Mouse (Mus musculus) layer of hippocampus, postnatal 14 days (tissue): ENCODE data around the gene Taf6. TPM values are rescaled to one million over a fixed set of nuclear protein-coding genes. Genes with fewer than 3 reads are reported as not detected.
"Not testable (repeated sequence)": the region's sequence is repeated elsewhere in the genome, so short reads cannot be mapped to it uniquely, and the experiment has no call there.

ENCODE experiments used
- DNase-seq, 2 experiments: peaks; one replicate each; pipeline ENCODE4 v3.0.0; 2021 to 2022; ENCODE audit warnings: low spot score in 2 of 2, mixed read lengths in 1 of 2
- long read RNA-seq, 2 experiments: library from polyadenylated mRNA; stranded (forward); transcript quantifications; one replicate each; pipeline ENCODE4 v2.0.0; 2021
- total RNA-seq, 2 experiments: library from RNA; stranded (reverse); gene quantifications; 2 replicates each; pipeline ENCODE4 v1.2.3; 2021

Gene Taf6
- total RNA-seq: 10 to 100 TPM; 33.8 to 36.0 TPM
- long read RNA-seq, experiment 1, transcript Taf6-201 (15 exons, 2,304 nt): major isoform, 39 of 66 reads
- long read RNA-seq, experiment 1, partial matches to known transcripts: 8 of 66 reads
- long read RNA-seq, experiment 1, other reads (novel, unspliced or antisense): 17 of 66 reads
- long read RNA-seq, experiment 2, transcript Taf6-208 (1 exons, 1,139 nt): minor isoform, 7 of 74 reads
- long read RNA-seq, experiment 2, transcript Taf6-201 (15 exons, 2,304 nt): major isoform, 35 of 74 reads
- long read RNA-seq, experiment 2, partial matches to known transcripts: 2 of 74 reads
- long read RNA-seq, experiment 2, other reads (novel, unspliced or antisense): 29 of 74 reads

DNA sequence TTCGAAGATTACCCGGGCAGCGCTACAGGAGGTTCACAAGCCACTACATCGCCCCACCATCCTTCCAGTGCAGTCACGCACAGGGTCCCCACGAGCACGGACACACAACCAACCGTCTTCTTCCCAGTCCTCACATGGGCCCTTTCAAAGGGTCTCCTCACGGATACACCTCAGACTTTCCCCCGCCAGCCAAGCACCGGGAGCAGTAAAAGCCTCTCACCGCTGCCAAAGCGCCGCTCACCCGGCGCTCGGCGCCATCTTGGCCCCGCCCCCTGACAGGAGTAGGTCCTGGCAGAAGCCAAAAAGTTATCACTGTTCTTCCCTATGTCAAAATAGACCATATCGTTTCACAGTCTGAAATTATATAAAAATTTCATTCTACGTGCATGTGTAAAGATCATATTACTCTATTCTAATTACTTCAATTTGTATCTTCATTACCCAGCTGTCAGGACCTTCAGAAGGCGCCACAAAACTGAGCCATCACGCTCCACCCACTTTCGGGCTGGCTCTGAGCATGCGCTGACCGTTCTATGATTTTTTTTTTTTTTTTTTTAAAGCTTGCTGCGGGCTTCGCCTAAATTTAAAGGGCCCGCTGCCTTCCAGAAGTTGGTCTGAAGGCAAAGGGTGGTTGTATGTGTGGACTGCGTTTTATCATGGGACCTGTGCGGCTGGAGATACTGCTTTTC is at the start of gene Taf6, which contains the start of gene Cnpy4:
Gene Taf6, minus strand, starts transcription at position 502 of the 689 bp plus-strand sequence.
Gene Cnpy4, plus strand, starts transcription at position 536 of the 689 bp plus-strand sequence.
- peak; percentile 75 to 92 for DNase-seq

DNA sequence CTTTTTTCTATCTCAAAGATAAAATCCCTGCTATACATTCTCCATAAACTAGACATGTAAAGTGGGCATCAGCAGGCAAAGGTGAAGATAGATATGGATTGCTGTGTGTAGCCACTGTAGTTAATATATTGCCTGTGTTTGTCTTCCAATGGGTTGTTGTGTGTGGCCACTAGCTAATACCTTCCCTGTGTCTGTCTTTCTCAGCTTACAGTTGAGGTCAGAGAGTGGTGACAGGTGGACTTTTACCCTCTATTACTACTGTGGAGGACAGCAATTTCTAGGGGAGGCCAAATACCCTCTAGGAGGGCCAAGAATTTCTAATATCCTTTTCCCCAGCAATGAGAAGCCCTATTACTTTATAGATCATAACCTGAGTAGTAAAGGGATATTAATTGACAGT is 47.0 kb upstream of the Taf6 start:
- DNase-seq: no peak

DNA sequence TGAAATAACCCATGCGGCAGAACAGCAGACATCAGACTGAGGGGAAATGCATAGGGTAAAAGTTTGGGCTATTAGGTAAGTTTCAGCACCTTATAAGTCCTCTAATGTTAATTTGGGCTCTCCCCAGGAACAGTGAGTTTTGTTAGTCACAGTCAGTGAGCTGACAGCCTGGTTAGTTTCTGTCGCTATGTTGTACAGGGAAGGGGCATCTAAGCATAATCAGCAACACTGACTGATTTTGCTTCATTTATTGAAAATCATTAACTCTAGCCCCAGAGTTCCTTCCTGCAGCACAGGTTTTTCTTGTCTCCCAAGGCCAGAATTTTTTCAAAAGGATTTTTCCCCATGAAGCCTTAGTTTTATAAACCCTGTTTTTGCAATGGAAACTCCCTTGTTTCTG is 46.5 kb upstream of the Taf6 start:
- DNase-seq: no peak

DNA sequence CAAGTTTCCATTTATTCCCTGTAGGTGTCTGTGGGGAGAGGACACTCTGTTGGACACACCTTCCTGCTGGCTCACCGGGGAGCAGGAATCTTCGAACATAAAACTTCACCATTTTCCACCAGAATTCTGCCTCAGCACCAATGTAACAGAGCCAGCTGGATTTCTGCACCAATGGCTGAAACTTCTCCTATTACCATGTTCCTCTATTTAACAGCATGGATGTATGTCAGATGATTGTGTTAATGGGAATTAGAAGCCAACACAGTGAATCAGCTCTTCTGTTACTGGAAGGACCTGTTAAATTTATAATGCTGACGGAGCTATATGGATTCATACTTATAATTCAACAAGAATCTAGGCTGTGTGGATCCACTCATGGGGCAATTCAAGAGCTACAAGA is 42.3 kb upstream of the Taf6 start:
- no peak for DNase-seq

DNA sequence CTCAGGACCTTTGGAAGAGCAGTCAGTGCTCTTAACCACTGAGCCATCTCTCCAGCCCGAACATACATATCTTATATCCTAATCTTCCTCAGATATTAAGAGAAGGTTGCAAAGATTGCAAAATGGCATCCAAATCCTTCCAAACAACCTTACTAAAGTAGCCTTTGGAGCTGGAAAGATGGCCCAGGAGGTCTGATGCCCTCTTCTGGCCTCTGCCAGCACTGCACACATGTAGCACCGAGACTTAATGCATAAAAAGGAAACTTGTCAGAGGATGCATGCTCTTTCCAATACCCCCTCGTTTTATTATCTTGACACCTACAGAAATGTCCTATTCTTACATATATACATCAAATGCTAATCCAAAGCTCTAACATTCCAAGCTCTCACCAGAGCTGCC is 40.8 kb upstream of the Taf6 start:
- no peak for DNase-seq

DNA sequence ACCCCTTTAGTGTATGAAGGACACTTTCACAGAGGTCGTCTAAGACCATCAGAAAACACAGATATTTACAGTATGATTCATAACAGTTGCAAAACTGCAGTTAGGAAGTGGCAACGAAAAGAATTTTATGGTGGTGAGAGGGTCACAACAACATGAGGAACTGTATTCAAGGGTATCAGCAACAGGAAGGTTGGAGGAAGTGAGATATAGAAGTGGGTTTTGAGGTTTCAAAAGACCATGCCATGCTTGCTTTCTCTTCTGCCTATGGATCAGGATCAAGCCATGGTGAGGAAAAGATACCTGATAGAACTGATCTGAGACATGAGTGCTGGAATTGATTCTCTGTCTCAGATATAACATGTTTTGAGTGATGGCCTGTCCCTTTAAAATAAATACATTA is 40.1 kb upstream of the Taf6 start:
- no peak for DNase-seq

DNA sequence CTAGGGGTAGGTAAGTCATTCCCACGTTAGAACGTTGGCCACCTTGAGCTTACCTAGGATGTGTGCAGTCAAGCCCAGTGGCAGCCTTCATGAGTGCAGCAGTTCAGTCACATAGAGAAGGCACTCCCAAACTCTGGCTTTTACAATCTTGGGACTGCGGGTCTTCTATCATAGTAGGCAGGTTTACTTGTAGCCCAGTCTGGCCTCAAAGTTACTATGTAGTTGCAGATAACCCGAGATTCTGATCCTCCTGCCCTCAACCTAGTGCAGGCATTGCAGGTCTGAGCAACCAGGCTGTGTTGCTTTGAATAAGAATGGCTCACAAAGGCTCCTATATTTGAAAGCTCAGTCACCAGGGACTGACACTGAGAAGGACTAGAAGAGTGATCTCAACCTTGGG is 39.2 kb upstream of the Taf6 start:
- no peak for DNase-seq

DNA sequence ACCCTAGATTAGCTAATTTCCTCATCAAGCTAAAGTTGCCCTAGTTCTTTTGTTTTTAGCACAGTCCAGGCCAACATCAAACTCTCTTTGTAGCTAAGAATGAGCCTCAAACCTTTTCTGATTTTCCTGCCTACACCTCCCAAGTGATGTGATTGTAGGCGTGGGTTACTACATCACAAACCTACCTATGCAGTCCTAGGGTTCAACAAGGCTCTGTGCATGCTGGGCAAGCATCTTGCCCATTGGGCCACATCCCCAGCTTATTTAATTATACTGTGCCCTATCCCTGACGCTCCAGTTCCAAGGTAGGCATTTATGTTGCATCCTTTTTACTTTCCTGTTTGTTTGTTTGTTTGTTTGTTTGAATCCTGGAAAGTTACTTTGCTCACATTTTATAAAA is 38.4 kb upstream of the Taf6 start, which contains the start of gene Nxpe5:
Gene Nxpe5, plus strand, starts transcription at position 199 of the 400 bp plus-strand sequence.
- no peak for DNase-seq

DNA sequence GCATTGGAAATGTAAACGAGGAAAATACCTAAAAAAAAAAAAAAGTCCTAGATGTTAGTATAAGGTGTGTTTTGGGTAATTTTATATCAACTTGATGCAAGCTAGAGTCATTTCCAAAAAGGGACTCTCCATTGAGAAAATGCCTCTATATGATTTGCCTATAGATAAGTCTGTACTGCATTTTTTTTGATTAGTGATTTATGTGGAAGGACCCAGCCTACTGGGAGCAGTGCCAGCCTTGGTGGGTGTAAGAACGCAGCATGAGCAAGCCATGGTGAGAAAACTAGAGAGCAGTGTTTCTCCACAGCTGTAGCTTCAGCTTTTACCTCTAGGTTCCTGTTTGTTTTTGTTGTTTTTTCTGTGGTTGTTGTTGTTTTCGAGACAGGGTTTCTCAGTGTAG is 36.0 kb upstream of the Taf6 start:
- DNase-seq: no peak

DNA sequence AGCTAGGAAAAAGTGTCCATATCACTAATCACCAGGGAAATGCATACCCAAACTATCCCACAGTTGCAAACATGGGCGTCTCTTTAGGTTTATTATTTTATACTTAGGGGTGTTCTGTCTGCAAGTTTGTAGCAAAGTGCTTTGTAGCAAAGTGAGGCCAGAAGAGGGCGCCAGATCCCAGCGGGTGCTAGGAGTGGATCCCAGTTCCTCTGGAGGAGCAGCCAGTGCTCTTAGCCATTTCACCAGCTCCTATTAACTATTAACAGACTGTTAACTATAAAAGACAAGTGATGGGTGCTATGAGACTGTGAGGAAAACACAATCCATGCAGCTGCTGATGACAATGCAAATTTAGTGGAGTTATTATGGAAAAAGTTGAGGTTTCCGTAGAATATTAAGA is 34.9 kb upstream of the Taf6 start:
- DNase-seq: peak; percentile 74 to 85

DNA sequence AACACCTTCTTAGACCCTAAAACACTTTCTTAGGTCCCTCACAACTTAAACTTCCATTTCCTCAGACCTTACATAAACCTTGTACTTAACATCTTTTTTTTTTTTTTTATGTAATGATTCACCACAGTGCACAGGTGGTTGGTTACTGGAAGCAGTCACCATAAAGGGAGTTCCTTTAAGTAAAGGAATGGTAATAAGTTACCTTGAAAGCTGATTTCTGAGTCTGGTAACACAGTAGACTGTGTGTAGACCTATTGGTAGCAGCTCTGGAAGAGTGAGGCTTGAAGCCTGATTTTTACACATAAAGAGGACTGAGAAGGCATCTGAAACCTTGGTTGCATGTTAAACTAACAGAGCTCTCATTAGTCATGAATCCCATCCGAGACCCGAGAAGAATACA is 32.6 kb upstream of the Taf6 start:
- no peak for DNase-seq

DNA sequence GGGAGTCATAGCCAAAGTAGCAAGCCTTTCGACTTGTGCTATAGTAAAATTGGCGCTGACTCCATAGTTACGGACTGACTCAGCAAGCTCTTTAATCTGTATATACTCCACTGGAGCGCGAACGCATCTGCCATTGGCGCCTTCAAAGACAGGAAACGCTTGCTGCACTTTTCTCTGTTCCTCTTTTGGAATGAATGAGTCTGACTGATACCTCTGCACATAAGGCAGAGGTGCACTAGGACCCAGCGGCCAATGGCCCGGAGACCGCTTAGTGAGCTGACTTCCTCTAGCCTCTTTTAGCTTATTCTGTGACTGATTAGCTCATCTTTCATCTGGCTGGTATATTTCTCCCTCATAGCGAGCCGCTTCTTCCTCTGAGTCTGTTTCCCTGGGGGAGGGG is 29.4 kb upstream of the Taf6 start:
- DNase-seq: not testable (repeated sequence)

DNA sequence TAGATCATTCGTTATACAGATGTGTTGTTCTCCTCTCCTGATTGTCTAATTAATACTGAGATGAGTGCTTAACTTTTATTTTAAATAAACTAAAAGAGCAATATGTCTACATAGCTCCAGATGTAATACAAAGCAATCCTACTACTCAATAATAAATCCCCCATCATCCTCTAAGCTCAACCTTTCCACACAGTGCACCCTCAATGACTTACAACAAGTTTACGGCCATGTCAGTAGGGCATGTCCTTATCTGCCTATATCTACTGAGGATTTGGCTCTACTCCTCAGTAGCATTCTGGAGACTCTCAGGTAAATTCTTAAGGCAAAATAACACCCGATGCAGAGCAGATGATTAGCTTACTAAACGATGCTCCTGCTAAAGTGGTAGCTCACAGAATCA is 20.6 kb upstream of the Taf6 start:
- no peak for DNase-seq

DNA sequence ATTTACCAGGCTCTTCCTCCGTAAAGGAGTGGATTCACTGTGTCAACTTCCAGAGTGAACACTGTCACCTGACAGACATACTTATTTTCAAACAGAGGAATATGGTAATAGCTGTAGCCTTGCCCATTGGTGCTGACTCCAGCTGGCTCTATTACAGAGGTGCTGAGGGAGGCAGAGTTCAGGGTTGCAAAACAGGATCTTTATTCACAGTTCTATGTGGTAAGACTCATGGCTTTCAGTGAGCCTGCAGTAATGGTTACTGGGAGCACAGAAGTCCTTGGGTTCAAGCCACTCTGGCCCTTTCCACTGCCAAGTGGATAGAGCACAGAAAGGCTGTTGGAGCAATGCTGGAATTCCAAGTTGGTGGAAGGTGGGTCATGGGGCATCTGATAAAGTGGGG is 20.0 kb upstream of the Taf6 start:
- no peak for DNase-seq

DNA sequence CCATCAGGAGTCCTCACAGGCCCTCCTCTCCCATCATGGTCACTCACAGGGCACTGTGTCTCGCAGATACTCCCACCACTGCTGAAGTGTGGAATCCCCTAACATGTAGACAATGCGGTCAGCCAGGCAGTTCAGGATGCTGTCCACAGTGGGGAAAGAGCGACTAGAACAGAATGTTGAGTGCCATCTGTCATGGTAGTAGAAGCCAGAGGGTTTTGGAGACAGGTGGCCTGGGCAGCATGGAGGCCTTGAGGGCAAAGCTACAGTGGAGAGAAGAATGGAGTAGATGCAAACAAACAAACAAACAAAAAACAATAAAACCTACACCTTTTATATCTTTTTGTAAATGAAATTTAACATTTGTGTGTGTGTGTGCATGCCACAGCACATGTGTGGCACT is 14.8 kb upstream of the Taf6 start:
- no peak for DNase-seq

DNA sequence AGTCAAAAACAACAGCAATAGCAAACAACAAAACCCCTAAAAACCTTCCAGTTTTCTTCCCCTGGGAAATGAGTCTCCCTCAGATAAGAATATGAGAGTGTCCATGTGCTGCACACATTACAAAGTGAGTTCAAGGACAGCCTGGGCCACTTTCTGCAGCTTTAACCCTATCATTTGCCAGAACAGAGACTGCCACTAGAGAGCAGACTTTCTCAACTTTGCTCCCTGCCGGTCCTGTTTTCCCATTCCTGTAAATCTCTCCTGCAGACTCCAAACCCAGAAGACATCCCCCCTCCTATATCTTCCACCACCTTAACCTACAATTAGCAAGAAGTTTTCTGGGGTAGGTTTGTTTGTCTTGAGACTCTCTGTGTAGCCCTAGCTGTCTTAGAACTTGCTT is 12.3 kb upstream of the Taf6 start:
- DNase-seq: no peak

DNA sequence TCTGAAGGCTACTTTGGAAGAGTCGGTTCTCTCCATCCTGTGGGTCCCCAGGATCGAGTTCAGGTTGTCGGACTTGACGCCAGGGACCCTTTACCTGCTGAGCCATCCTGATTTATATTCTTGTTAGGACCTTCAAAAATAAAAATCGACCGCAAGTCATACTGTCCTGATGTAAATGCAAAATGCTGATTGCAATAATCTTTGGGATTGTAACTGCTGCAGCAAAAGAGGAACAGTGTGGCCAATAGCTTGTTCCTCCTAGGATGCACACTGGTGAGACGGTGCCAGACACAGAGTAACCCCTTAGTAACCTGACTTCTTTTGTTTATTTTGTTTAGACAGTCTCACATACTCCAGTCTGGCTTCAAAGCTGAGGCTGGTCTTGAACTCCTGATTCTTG is 8.2 kb upstream of the Taf6 start:
- DNase-seq: no peak

DNA sequence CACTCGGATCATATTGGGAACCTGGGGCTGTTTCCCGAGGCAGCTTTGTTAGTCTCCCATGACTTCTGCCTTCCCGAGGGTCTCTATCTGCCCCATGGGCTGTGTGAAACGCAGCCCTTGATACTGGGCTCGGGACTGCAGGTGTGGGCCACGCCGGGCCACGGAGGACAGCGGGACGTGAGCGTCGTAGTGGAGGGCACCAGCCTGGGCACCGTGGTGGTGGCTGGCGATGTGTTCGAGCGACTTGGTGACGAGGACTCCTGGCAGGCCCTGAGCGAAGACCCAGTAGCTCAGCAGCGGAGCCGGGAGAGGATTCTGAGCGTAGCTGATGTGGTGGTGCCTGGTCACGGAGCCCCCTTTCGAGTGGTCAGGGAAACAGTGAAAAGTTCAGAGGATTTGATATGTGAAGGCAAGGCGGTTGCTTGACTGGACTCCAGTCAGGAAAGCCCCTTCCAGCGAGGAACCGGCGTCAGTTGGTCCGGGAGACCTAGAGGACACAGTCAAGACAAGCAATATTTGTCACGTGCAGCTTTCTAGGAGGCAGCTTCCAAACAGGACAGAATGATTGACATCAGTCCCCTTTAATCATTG is 7.6 kb upstream of the Taf6 start:
- DNase-seq: peak; percentile 45 to 50

DNA sequence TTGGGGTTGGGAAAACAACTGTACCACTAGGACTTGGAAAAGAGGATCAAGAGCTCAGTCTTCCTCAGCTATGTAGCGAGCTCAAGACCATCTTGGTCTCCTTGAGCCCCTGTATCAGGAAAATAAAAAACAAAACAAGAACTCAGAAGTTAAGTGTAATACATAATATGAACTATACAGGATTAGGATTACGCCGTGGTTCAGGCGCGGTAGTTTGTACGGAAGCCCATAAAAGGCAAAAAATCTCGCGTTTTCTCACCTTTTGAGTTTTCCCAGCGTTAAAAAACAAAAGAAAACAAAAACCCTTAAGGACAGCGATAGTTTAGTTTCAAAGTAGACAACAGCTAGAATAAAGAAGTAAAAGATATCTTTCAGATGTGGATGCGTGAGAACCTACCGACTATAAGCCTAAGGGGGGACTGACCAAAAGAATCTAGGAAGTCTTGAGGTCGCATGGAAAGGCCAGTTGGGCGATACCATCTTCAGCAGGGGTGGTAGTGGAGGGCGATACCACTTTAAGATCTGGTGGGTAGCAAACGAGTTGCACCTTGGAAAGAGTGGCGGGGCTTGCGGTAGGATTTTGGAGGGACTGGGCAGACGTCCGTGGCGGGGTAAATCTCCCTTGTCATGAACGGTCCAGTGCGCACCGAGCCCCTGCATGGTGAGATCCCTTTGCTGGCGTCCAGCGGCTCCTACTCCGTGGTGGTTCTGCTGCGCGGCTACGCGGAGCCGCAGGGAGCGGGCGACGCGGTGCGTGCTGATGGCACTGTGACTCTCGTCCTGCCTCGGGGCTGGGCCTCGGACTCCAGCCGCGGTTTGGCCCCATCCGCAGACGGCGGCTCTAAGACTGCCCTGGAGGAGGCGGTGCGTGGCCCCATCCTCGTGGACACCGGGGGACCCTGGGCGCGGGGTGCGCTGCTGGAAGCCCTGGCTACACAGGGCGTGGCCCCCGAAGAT is 6.8 kb upstream of the Taf6 start, which contains the start of gene Mblac1:
Gene Mblac1, plus strand, starts transcription at position 544 of the 957 bp plus-strand sequence.
- peak; percentile 82 to 88 for DNase-seq

DNA sequence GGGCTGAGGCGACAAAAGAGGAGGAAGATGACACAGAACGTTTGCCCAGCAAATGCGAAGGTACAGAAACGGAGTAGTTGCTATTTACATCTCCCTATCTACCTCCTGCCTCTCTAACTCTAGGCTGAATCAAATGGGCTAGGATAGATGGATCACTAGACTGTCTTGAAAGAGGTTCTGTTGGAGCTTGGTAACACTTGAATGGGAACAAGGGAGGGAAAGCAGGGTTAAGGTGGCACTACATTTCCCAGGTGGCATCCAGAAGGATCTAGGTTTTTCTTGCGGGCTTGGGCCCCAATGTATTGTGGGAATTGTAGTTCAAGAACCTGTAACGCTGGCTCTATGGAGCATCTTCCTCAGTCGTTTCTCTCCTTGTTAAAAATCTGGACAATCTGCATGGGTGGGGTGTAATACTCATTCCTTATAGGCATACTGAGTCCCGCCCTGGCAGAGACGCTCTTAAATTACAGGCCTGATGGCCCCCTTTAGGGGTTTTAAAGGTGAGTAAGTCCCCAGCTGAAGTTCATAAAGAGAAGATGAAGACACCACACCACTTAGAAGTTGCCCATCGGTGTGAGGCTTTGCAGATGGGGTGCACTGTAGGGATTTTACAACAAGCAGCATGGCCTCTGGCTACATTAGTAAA is 533 bp upstream of the Taf6 start:
- DNase-seq: peak; percentile 63 to 86

DNA sequence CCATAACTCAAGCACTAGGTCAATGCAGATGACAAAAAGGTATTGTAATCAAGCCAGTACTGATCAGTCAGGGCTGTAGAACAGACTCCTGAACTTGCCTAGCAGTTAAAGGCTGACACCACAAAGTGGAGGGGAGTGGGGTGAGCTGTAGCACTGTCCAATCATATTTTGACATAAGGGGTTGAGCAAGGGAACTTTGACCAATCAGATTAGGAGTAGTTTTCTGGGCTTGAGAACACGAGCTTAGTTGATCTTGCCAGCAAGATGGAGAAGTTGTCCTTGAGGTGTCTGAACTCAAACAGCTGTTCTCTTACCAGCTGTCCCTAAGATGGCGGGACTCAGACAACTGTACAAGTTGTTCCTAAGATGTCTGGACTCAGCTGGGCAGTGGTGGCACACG is 14.0 kb downstream of the Taf6 start:
- no peak for DNase-seq
